Mouse (Mus musculus): Measurements from ENCODE around the gene Evi2b.

Evi2b gene

GRCm38 (mm10) chr11:79523560-79524309 is at the start of gene Evi2b:
Gene Evi2b, minus strand, starts transcription at chr11:79523762.
- DNase-seq (ENCODE audit: low spot score) = no peak

GRCm38 (mm10) chr11:79570319-79570718 is 46.8 kb upstream of the Evi2b start:
- DNase-seq (ENCODE audit: low spot score) = no peak

GRCm38 (mm10) chr11:79568197-79568911 is 44.8 kb upstream of the Evi2b start:
- DNase-seq (ENCODE audit: low spot score) = no peak

- DNase-seq (ENCODE audit: low spot score) = no peak
These were observed 43.4 kb upstream of the Evi2b start for GRCm38 (mm10) chr11:79566947-79567346.

- no peak for DNase-seq (ENCODE audit: low spot score)
These were observed 39.9 kb upstream of the Evi2b start for GRCm38 (mm10) chr11:79563493-79563892.

- no peak for DNase-seq (ENCODE audit: low spot score)
These were observed 37.0 kb upstream of the Evi2b start for GRCm38 (mm10) chr11:79560536-79560935.

- no peak for DNase-seq (ENCODE audit: low spot score)
These were observed 29.1 kb upstream of the Evi2b start for GRCm38 (mm10) chr11:79552622-79553021.

- no peak for DNase-seq (ENCODE audit: low spot score)
These were observed 12.7 kb upstream of the Evi2b start for GRCm38 (mm10) chr11:79536293-79536692.

- no peak for DNase-seq (ENCODE audit: low spot score)
These were observed 12.0 kb upstream of the Evi2b start for GRCm38 (mm10) chr11:79535554-79535953.

GRCm38 (mm10) chr11:79533950-79534690 is 10.6 kb upstream of the Evi2b start:
- DNase-seq (ENCODE audit: low spot score) = no peak

GRCm38 (mm10) chr11:79533311-79533710 is 9.7 kb upstream of the Evi2b start:
- no peak for DNase-seq (ENCODE audit: low spot score)

- DNase-seq (ENCODE audit: low spot score) = no peak
These were observed 7.9 kb upstream of the Evi2b start for GRCm38 (mm10) chr11:79531485-79531884.

GRCm38 (mm10) chr11:79530774-79531173 is 7.2 kb upstream of the Evi2b start:
- DNase-seq (ENCODE audit: low spot score) = no peak

GRCm38 (mm10) chr11:79530333-79530761 is 6.8 kb upstream of the Evi2b start, which contains the start of the genes Evi2 and Evi2a:
Gene Evi2, minus strand, starts transcription at chr11:79530589.
Gene Evi2a, minus strand, starts transcription at chr11:79530609.
- peak; percentile 59 for DNase-seq (ENCODE audit: low spot score)

- DNase-seq (ENCODE audit: low spot score) = no peak
These were observed 6.2 kb upstream of the Evi2b start for GRCm38 (mm10) chr11:79529736-79530135.

GRCm38 (mm10) chr11:79529226-79529625 is 5.7 kb upstream of the Evi2b start:
- DNase-seq (ENCODE audit: low spot score) = no peak

GRCm38 (mm10) chr11:79528601-79529000 is 5.0 kb upstream of the Evi2b start:
- DNase-seq (ENCODE audit: low spot score) = no peak

- DNase-seq (ENCODE audit: low spot score) = no peak
These were observed 4.3 kb upstream of the Evi2b start for GRCm38 (mm10) chr11:79527739-79528384.

- DNase-seq (ENCODE audit: low spot score) = no peak
These were observed 3.6 kb upstream of the Evi2b start for GRCm38 (mm10) chr11:79527015-79527738.

GRCm38 (mm10) chr11:79526549-79526948 is 3.0 kb upstream of the Evi2b start:
- DNase-seq (ENCODE audit: low spot score) = no peak

GRCm38 (mm10) chr11:79524310-79524575 is 681 bp upstream of the Evi2b start:
- no peak for DNase-seq (ENCODE audit: low spot score)

GRCm38 (mm10) chr11:79522944-79523343 is 618 bp downstream of the Evi2b start:
- no peak for DNase-seq (ENCODE audit: low spot score)

Measured in left cerebral cortex, adult 11 months (tissue).